ENCODE assay signal across 15 mouse cellular contexts in genomic region chr4:143985733-143986132, GRCm38 (mm10). TPM values are rescaled to one million over a fixed set of nuclear protein-coding genes. Genes with fewer than 3 reads are reported as not detected.
DNase-seq lines count a peak whose midpoint lies in the region; TF ChIP-seq lines count a peak whose summit lies in the region.
"Not testable (repeated sequence)": the region's sequence is repeated elsewhere in the genome, so short reads cannot be mapped to it uniquely, and the experiment has no call there.
"Had no signal": no experiment of that assay in that cellular context is flagged by ENCODE, and none has a peak within 500 bp of the region (broad histone marks: within the 10 kb centered on the region; RNA-seq: fewer than 3 reads in every experiment).

No protein-coding gene starts in this region.

- not testable (repeated sequence) for H3K27ac ChIP-seq in heart, adult 2 months

- 92% methylated on average over 4 of the region's 9 CpGs for WGBS in heart, adult 2 months

- TF ChIP-seq EP300 in heart, adult 2 months (IDR thresholded peaks at IDR 0.05; ENCODE audit: insufficient read depth, low read depth, low read length), result not testable (repeated sequence)

- not testable (repeated sequence) for H3K36me3 ChIP-seq in heart, adult 2 months (ENCODE audit: control insufficient read depth, insufficient read depth, low read length)

- peak; percentile 15 for DNase-seq in adrenal gland, postnatal 10 days
- DNase-seq in cerebellum, postnatal 4 days (ENCODE audit: low spot score in 2 of 2), result peak; percentile 14 to 25
- peak; percentile 27 to 33 for DNase-seq in heart, adult 2 months
- peak; percentile 20 for DNase-seq in kidney, postnatal 14 days
- peak; percentile 14 to 18 for DNase-seq in left cerebral cortex, adult 18-20 months (ENCODE audit: low spot score in 2 of 2)
- DNase-seq in lung, postnatal 4 days, result peak; percentile 31 to 52
- DNase-seq in spleen, adult 18-20 months, result peak; percentile 5 to 8
- DNase-seq in urinary bladder, adult 18-20 months (ENCODE audit: low spot score in 2 of 2), result peak; percentile 10 to 27

- not testable (repeated sequence) for TF ChIP-seq CTCF in heart, adult 2 months (IDR thresholded peaks at IDR 0.05)

- not testable (repeated sequence) for H3K27me3 ChIP-seq in heart, adult 2 months (ENCODE audit: control insufficient read depth, insufficient read depth, low read length)

- intact Hi-C loops in heart, adult 2 months (cut with DNase I), result not testable (repeated sequence)

- not testable (repeated sequence) for TF ChIP-seq POLR2A in heart, adult 2 months (IDR thresholded peaks at IDR 0.05; ENCODE audit: insufficient read depth, low read depth, low read length)

- not testable (repeated sequence) for H3K79me2 ChIP-seq in heart, adult 2 months (replicated peaks; ENCODE audit: control insufficient read depth, insufficient read depth, low read length)

- H3K9ac ChIP-seq in heart, adult 2 months (ENCODE audit: low read depth, low read length), result not testable (repeated sequence)

- not testable (repeated sequence) for H3K4me1 ChIP-seq in heart, adult 2 months (ENCODE audit: control insufficient read depth, insufficient read depth, low read length)

- H3K4me3 ChIP-seq in heart, adult 2 months, result not testable (repeated sequence)

RNA-seq across cellular contexts. Expression of gene Pramef17, which starts 8.4 kb away (rescaled TPM):
- not detected for total RNA-seq in adrenal gland, postnatal 10 days (2021)
- not detected for total RNA-seq in heart, adult 2 months (2021)
- not detected in 2 replicates for polyA plus RNA-seq in heart, adult 2 months (2012; rRNA removed)
- not detected for total RNA-seq in left cerebral cortex, adult 18-20 months (2021)
- polyA plus RNA-seq: brain, embryonic 14.5 days; CD4-positive, CD25-positive, alpha-beta regulatory T cell, adult 4 months; forebrain, embryonic 10.5 days; heart, embryonic 10.5 days; hindbrain, embryonic 15.5 days; liver, embryonic 14.5 days; small intestine, adult 2 months had no signal

RNA-seq across cellular contexts. Expression of gene Gm13101, which starts 19.0 kb away (rescaled TPM):
- total RNA-seq in adrenal gland, postnatal 10 days (2021), result not detected
- not detected for total RNA-seq in heart, adult 2 months (2021)
- not detected in 2 replicates for polyA plus RNA-seq in heart, adult 2 months (2012; rRNA removed)
- total RNA-seq in left cerebral cortex, adult 18-20 months (2021), result not detected
- polyA plus RNA-seq: brain, embryonic 14.5 days; CD4-positive, CD25-positive, alpha-beta regulatory T cell, adult 4 months; forebrain, embryonic 10.5 days; heart, embryonic 10.5 days; hindbrain, embryonic 15.5 days; liver, embryonic 14.5 days; small intestine, adult 2 months had no signal

RNA-seq across cellular contexts. Expression of gene Pramef25, which starts 34.9 kb away (rescaled TPM):
- not detected for total RNA-seq in adrenal gland, postnatal 10 days (2021)
- total RNA-seq in heart, adult 2 months (2021), result not detected
- polyA plus RNA-seq in heart, adult 2 months (2012; rRNA removed), result not detected in 2 replicates
- total RNA-seq in left cerebral cortex, adult 18-20 months (2021), result not detected
- polyA plus RNA-seq: brain, embryonic 14.5 days; CD4-positive, CD25-positive, alpha-beta regulatory T cell, adult 4 months; forebrain, embryonic 10.5 days; heart, embryonic 10.5 days; hindbrain, embryonic 15.5 days; liver, embryonic 14.5 days; small intestine, adult 2 months had no signal
